Mouse (Mus musculus): Measurements from ENCODE around the gene Cand2.

Cand2 gene

DNA sequence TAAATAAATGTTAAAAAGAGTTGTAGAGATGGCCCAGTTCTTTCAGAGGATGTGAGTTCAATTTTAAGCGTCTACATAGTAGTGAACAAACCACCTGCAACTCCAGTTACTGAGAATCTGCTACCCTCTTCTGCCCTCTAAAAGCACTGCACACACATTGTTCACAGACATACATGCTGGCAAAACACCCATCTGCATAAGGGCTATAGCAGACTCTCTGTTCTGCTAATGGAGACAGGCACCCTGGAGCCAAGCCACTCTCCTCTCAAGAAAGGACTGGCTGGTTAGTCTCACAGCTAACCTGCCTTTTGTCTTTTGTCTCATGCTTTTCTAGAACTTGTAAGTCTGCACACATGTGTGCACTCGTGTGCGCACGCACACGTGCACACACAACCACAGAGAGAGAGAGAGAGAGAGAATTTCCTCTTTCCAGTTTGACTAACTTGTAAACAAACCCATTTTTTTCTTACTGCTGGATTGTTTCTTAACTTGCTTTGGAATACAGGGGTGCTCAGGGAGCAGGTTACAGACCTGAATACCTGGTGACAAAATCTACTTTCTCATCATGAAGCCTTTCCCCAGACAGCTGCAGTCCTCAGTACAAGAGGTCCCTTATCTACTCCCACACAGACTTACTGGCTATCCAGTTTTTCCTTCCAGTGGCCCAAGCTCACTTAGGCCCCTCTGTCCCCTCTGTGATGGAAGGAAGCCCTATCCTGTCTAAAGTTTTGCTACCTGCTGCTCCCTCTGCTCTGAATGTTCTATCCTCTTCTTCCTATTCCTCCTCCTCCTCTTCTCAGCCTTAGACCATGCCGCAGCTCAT, 56.7 kb downstream of the Cand2 start:
- no peak for DNase-seq (ENCODE audit: low read depth, low spot score)

DNA sequence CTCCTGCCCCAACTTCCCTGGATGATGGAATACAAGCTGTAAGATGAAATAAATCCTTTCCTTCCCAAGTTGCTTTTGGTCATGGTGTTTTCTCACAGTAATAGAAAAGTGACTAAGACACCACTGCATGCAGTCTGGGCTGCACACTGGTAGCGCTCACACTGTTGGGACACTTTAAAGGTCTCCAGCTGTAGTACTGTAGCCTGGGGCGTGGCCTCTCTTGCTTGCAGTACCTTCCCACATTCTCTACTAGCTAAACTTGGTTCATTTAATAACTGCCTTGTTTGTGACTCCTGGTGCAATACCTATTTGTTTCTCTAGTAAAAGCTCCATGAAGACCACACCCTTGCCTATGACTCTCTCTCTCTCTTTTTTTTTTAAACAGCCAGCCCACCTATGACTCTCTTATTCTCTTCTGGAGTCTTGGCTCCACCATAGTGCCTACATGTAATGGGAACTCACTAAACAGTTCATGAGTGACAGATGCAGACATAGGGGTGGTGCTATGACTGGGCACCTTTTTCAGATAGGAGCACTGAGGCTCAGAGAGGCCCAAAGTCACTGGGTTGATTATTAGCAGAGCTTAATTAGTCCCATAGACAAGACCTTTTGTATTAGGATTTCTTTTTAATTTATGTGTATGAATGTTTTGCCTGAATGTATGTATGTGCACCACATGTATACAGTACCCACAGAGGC, 58.0 kb downstream of the Cand2 start:
- DNase-seq (ENCODE audit: low read depth, low spot score), result no peak

GRCm38 (mm10) chr6:115833861-115834260, 59.5 kb downstream of the Cand2 start:
- DNase-seq (ENCODE audit: low read depth, low spot score), result no peak

DNA sequence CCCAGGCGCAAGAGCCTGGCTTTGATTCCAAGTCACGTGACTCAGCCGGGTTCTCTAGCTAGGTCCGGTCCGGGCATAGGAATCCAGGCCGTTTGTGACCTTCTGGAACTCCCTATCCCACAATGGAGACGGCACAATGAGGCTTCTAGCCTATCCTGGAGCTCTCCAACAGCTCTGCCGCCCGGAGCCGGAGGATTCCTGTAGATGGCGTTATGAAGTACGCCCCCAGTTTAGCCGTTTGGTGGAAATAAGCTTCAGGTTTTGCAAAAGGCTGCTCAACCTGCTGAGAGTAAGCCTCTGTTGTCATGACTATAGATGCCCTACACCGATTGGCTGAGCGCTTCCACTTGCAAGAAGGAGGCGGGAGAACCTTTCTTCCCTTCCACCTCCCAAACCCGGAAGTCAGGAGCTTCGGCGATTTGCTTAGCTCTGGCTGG, 63.8 kb downstream of the Cand2 start, which contains the start of gene Efcab12:
Efcab12 (minus strand) TSS at position 252 of the 437 bp plus-strand sequence.
- no peak for DNase-seq (ENCODE audit: low read depth, low spot score)

GRCm38 (mm10) chr6:115838745-115839144, 64.4 kb downstream of the Cand2 start:
- no peak for DNase-seq (ENCODE audit: low read depth, low spot score)

GRCm38 (mm10) chr6:115845006-115845405, 70.7 kb downstream of the Cand2 start:
- no peak for DNase-seq (ENCODE audit: low read depth, low spot score)

DNA sequence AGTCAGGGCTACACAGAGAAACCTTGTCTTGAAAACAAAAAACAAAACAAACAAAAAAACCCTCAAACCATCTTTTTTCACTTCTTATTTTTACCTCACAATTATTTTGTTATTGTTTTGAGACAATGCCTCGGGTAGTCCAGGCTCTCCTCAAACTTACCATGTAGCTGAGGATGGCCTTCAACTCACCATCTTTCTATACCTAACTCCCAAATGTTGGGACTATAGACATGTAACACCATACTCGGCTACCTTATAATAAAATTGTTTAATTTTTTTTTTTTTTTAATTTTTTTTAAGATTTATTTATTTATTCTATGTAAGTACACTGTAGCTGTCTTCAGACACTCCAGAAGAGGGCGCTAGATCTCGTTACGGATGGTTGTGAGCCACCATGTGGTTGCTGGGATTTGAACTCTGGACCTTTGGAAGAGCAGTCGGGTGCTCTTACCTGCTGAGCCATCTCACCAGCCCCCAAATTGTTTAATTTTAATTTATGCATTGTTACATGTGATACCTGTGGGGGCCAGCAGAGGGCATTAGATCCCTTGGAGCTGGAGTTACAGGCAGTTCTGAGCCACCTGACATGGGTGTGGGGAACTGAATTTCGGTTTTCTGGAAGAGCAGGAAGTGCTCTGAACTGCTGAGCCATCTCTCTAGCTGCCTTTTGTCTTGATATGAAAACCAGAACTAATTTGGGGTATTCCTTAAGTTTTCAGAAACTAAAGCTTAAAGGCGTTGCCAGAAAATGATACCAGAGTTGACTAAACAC, 72.5 kb downstream of the Cand2 start:
- peak; percentile 52 for DNase-seq (ENCODE audit: low read depth, low spot score)

DNA sequence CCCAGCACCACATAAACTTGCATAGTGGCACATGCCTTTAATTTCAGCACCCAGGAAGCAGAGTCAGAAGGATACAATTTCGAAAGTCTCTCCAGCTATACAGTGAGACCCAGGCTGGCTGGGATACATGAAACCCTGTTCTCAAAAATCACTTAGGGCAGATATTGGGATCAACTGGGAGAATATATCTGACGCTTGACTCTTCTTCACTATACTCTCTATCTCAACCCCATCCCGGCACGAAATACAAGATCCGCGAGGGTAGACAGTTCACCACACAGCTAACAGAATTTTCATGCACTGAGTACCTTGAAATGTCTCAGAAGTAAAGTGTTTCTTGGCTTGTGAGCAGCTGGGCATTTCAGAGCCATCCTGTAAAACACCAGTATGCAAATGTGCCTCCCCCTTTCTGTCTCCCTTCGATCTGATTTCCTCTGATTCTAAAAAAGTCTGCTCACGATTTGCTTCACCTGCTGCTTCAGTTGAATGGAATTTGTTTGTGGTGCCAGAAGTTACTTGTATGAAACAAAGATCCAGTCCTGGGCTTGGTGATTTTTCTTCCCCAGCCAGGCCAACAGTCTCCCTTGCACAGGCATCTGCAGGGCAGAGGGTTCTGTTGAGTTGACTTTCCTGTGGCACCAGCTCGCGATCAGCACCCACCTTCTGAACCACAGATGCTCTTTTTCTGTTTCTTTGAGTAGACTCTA, 74.4 kb downstream of the Cand2 start:
- DNase-seq (ENCODE audit: low read depth, low spot score), result no peak

DNA sequence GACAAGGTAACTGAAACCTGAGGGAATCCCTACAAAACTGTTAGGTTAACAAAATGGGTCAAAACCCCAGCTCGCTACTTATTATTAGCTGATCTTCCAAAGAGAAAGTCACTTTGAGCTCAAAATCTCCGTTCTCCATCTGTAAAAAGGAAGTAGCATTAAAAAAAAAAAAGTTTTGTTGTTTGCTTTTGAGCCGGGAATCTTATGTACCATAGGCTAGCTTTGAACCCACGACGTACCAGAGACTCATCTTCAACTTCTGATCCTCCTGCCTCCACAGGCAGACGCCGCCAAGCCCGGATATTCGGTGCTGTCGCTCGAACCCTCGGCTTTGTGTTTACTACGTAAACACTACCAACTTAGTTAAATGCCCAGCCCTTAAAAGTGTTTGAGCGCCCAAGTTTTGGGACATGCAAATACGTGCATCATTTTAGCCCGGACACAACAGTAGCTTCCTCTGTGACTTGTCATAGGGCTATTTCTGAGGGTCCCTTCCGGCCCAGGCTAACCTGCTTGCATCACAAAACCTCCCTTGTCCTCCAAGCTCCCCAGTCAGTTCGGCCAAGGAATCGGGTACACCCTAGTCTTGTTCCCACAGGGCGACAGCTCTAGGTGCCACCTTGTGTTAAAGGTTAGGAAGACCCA, 78.2 kb downstream of the Cand2 start:
- no peak for DNase-seq (ENCODE audit: low read depth, low spot score)

GRCm38 (mm10) chr6:115853091-115853813, 78.9 kb downstream of the Cand2 start, which contains the start of the genes Mbd4 and Ift122:
Gene Mbd4 (minus strand): TSS chr6:115853371.
Gene Ift122 (plus strand): TSS chr6:115853470.
- peak; percentile 99 for DNase-seq (ENCODE audit: low read depth, low spot score)

DNA sequence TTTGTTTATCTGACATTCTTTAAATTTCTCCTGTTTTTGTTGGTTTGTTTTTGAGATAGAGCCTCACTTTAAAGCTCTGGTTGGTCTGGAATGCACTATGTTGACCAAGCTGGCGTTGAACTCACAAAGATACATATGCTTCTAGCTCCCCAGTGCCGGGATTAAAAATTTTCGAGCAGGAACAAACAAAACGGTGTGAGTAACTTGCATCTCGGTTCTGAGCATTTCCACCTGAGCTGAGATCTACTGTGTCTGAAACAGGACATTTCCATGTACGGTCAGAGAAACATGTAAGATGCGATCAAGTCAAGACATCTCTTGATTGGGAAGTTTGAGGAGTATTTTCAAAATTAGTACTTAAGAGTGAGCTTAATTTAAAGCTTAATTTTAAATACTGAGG, 79.6 kb downstream of the Cand2 start:
- no peak for DNase-seq (ENCODE audit: low read depth, low spot score)

GRCm38 (mm10) chr6:115854432-115854831, 80.1 kb downstream of the Cand2 start:
- DNase-seq (ENCODE audit: low read depth, low spot score), result no peak
